Mouse (Mus musculus) layer of hippocampus, adult 2 months (tissue): ENCODE measurements around the gene 1500009C09Rik. TPM values are rescaled to one million over a fixed set of nuclear protein-coding genes. Genes with fewer than 3 reads are reported as not detected.
A peak's percentile ranks its signal among the peaks of the same experiment; 100 is the strongest.

ENCODE experiments used
- DNase-seq, 2 experiments: peaks; one replicate each; pipeline ENCODE4 v3.0.0; 2022; ENCODE audit warnings: low spot score in 2 of 2
- H3K27ac ChIP-seq: fragments of 200-600 bp; 2 replicates; pipeline ENCODE4 v1.8.1; 2022
- H3K4me3 ChIP-seq: fragments of 200-600 bp; 2 replicates; pipeline ENCODE4 v1.8.1; 2022; ENCODE audit warnings: mild to moderate bottlenecking
- CTCF ChIP-seq: fragments of 200-600 bp; conservative IDR thresholded peaks from 2 replicates; pipeline ENCODE4 v1.8.1; 2022; ENCODE audit warnings: antibody characterized with exemption, mild to moderate bottlenecking, moderate library complexity
- total RNA-seq, 2 experiments: library from RNA; stranded (reverse); gene quantifications; 2 replicates each; pipeline ENCODE4 v1.2.3; 2021

The 1500009C09Rik gene
- total RNA-seq, 2 experiments from 2014 or later: 105 to 108 TPM

GRCm38 (mm10) chr15:82274927-82275901, 23.0 kb downstream of the 1500009C09Rik start:
- DNase-seq: peak; percentile 62 to 78
- Histone ChIP-seq H3K27ac (peak overlapping the region; percentile 97), H3K4me3 (peak overlapping the region; percentile 86)
- TF ChIP-seq CTCF: no peak

- no peak for TF ChIP-seq CTCF
Measured at GRCm38 (mm10) chr15:82277591-82277990, 25.4 kb downstream of the 1500009C09Rik start.

GRCm38 (mm10) chr15:82280638-82281037, 28.4 kb downstream of the 1500009C09Rik start:
- no peak for TF ChIP-seq CTCF
- no peak for DNase-seq
- Histone ChIP-seq H3K4me3 (no peak overlapping the region), H3K27ac (no peak overlapping the region)

More at GRCm38 (mm10) chr15:82277591-82277990, 25.4 kb downstream of the 1500009C09Rik start:
- peak in 1 of 2 experiments; percentile 42 for DNase-seq
- peak overlapping the region; percentile 97 for H3K27ac ChIP-seq
- peak overlapping the region; percentile 15; the same call in 1 of the 2 replicates for H3K4me3 ChIP-seq

- no peak for DNase-seq
- TF ChIP-seq CTCF: no peak
- H3K4me3 ChIP-seq: no peak overlapping the region
- no peak overlapping the region for H3K27ac ChIP-seq
Measured at GRCm38 (mm10) chr15:82286157-82286556, 34.0 kb downstream of the 1500009C09Rik start.

- no peak overlapping the region for H3K4me3 ChIP-seq
- H3K27ac ChIP-seq: peak overlapping the region; percentile 36; the same call in 1 of the 2 replicates
- DNase-seq: no peak
- no peak for TF ChIP-seq CTCF
Measured at GRCm38 (mm10) chr15:82290252-82290651, 38.1 kb downstream of the 1500009C09Rik start.

GRCm38 (mm10) chr15:82292851-82293250, 40.7 kb downstream of the 1500009C09Rik start:
- no peak overlapping the region for H3K4me3 ChIP-seq
- H3K27ac ChIP-seq: no peak overlapping the region; the same call in 1 of the 2 replicates

GRCm38 (mm10) chr15:82293271-82293711, 41.1 kb downstream of the 1500009C09Rik start:
- no peak for DNase-seq
- Histone ChIP-seq H3K27ac (peak overlapping the region; percentile 48; the same call in 1 of the 2 replicates), H3K4me3 (no peak overlapping the region)
- TF ChIP-seq CTCF: no peak

More at GRCm38 (mm10) chr15:82292851-82293250, 40.7 kb downstream of the 1500009C09Rik start:
- no peak for DNase-seq
- no peak for TF ChIP-seq CTCF

GRCm38 (mm10) chr15:82294059-82294458, 41.9 kb downstream of the 1500009C09Rik start:
- H3K27ac ChIP-seq: peak overlapping the region; percentile 48; the same call in 1 of the 2 replicates

GRCm38 (mm10) chr15:82298764-82299561, 46.8 kb downstream of the 1500009C09Rik start, which contains the start of gene Wbp2nl:
Wbp2nl (plus strand) TSS chr15:82298954.
- no peak for DNase-seq
- TF ChIP-seq CTCF: no peak
- Histone ChIP-seq H3K27ac (no peak within 1 kb of the TSS), H3K4me3 (0 out of 2 replicates have a peak within 1 kb of the TSS, but pooled peaks have one; percentile 3)

More at GRCm38 (mm10) chr15:82294059-82294458, 41.9 kb downstream of the 1500009C09Rik start:
- H3K4me3 ChIP-seq: no peak overlapping the region
- no peak for DNase-seq
- peak; percentile 77 for TF ChIP-seq CTCF

- no peak for TF ChIP-seq CTCF
- Histone ChIP-seq H3K27ac (no peak overlapping the region), H3K4me3 (no peak overlapping the region)
- DNase-seq: no peak
Measured at GRCm38 (mm10) chr15:82307107-82307506, 54.9 kb downstream of the 1500009C09Rik start.

- no peak for DNase-seq
- Histone ChIP-seq H3K27ac (no peak overlapping the region), H3K4me3 (no peak overlapping the region)
- no peak for TF ChIP-seq CTCF
Measured at GRCm38 (mm10) chr15:82308416-82308815, 56.2 kb downstream of the 1500009C09Rik start.

Other genes starting within 250 kb of the 1500009C09Rik start
- gene Desi1, start 218.5 kb upstream of the 1500009C09Rik start, total RNA-seq: 100 to 1,000 TPM in 1 of 2 experiments, 10 to 100 TPM in 1; 93.9 to 106 TPM
- 100 to 1,000 TPM; 105 to 111 TPM for gene Snu13, start 204.8 kb upstream of the 1500009C09Rik start, total RNA-seq
- gene 4930407I10Rik, start 193.2 kb upstream of the 1500009C09Rik start, total RNA-seq: not detected
- under 1 TPM; 0.26 to 0.44 TPM for gene Mei1, start 182.4 kb upstream of the 1500009C09Rik start, total RNA-seq
- gene Ccdc134, start 124.5 kb upstream of the 1500009C09Rik start, total RNA-seq: 10 to 100 TPM; 10.2 to 15.4 TPM
- 100 to 1,000 TPM; 162 to 165 TPM for gene Srebf2, start 105.2 kb upstream of the 1500009C09Rik start, total RNA-seq
- 1 to 10 TPM in 1 of 2 experiments, under 1 TPM in 1; 0.95 to 1.2 TPM for gene Shisa8, start 39.6 kb upstream of the 1500009C09Rik start, total RNA-seq
- gene Tnfrsf13c, start 28.0 kb upstream of the 1500009C09Rik start, total RNA-seq: under 1 TPM; 0.54 to 0.79 TPM
- 1 to 10 TPM; 2.5 TPM for gene Cenpm, start 7.6 kb upstream of the 1500009C09Rik start, total RNA-seq
- gene Sept3, start 22.5 kb downstream of the 1500009C09Rik start, total RNA-seq: 100 to 1,000 TPM; 652 to 661 TPM
- gene Wbp2nl, start 46.6 kb downstream of the 1500009C09Rik start, total RNA-seq: not detected
- gene Naga, start 86.5 kb downstream of the 1500009C09Rik start, total RNA-seq: 10 to 100 TPM; 37.6 to 40.9 TPM
- under 1 TPM; 0.41 to 0.64 TPM for gene Pheta2, start 86.5 kb downstream of the 1500009C09Rik start, total RNA-seq
- 100 to 1,000 TPM; 138 to 144 TPM for gene Smdt1, start 86.6 kb downstream of the 1500009C09Rik start, total RNA-seq
- 100 to 1,000 TPM; 209 to 211 TPM for gene Ndufa6, start 101.9 kb downstream of the 1500009C09Rik start, total RNA-seq
- 10 to 100 TPM; 43.0 to 53.8 TPM for gene Cyp2d22, start 127.9 kb downstream of the 1500009C09Rik start, total RNA-seq
- under 1 TPM in 1 of 2 experiments, not detected in 1; 0.23 TPM for gene Cyp2d11, start 141.6 kb downstream of the 1500009C09Rik start, total RNA-seq
- under 1 TPM in 1 of 2 experiments, not detected in 1; 0.32 TPM for gene Cyp2d10, start 154.8 kb downstream of the 1500009C09Rik start, total RNA-seq
- gene Cyp2d9, start 181.0 kb downstream of the 1500009C09Rik start, total RNA-seq: not detected